Mouse (Mus musculus) neural tube, embryonic 11.5 days (tissue): Measurements from ENCODE around the gene AU018091. TPM values are rescaled to one million over a fixed set of nuclear protein-coding genes. Genes with fewer than 3 reads are reported as not detected.

ENCODE experiments used
- ATAC-seq: fragments of 200-750 bp; cut with Nextera tagmentation; 2 replicates; pipeline ENCODE4 v1.8.0; 2017; ENCODE audit warnings: moderate number of reproducible peaks, mild to moderate bottlenecking, moderate TSS enrichment, moderate library complexity; ENCODE audit not compliant: insufficient read depth, low FRiP score, low TSS enrichment
- DNase-seq: peaks from one replicate; pipeline ENCODE4 v3.0.0-alpha.2; 2015; ENCODE audit warnings: low spot score
- H3K27ac ChIP-seq: fragments of 300-500 bp; sonication (generic); 2 replicates; pipeline ENCODE4 v1.5.1; 2014; ENCODE audit warnings: low read depth, mild to moderate bottlenecking, low read length
- H3K27me3 ChIP-seq: fragments of 300-500 bp; sonication (generic); 2 replicates; pipeline ENCODE4 v1.6.1; 2014; ENCODE audit warnings: mild to moderate bottlenecking, low read length, mixed read lengths; ENCODE audit not compliant: control insufficient read depth, insufficient read depth
- H3K36me3 ChIP-seq: fragments of 300-500 bp; sonication (generic); 2 replicates; pipeline ENCODE4 v1.6.1; 2014; ENCODE audit warnings: mild to moderate bottlenecking, low read length, moderate library complexity, mixed read lengths; ENCODE audit not compliant: control insufficient read depth, insufficient read depth
- H3K4me1 ChIP-seq: fragments of 300-500 bp; sonication (generic); 2 replicates; pipeline ENCODE4 v1.6.1; 2014; ENCODE audit warnings: low read length, mixed read lengths; ENCODE audit not compliant: control insufficient read depth, insufficient read depth
- H3K4me2 ChIP-seq: fragments of 300-500 bp; sonication (generic); 2 replicates; pipeline ENCODE4 v1.6.1; 2014; ENCODE audit warnings: low read depth, mild to moderate bottlenecking, moderate library complexity
- H3K4me3 ChIP-seq: fragments of 300-500 bp; sonication (generic); 2 replicates; pipeline ENCODE4 v1.5.1; 2014; ENCODE audit warnings: low read depth, low read length
- H3K9ac ChIP-seq: fragments of 300-500 bp; sonication (generic); 2 replicates; pipeline ENCODE4 v1.6.1; 2014; ENCODE audit warnings: mild to moderate bottlenecking, low read length
- H3K9me3 ChIP-seq: fragments of 300-500 bp; sonication (generic); 2 replicates; pipeline ENCODE4 v1.6.1; 2016; ENCODE audit warnings: low read length; ENCODE audit not compliant: control insufficient read depth
- WGBS: fragments of 180-500 bp; shearing (Covaris S2); extraction: QIAGEN DNeasy Blood & Tissue Kit; methylation state at CpG from one replicate; pipeline ENCODE4 v1.1.7; 2014; 5-methylcytosine and 5-hydroxymethylcytosine counted together
- polyA plus RNA-seq: library from polyadenylated mRNA; unstranded; fragments of >200 nt; fragmentation: Nextera tagmentation; extraction: Ambion mirVana; gene quantifications from 2 replicates; pipeline ENCODE4 v1.2.1, GENCODE M21; 2014

The AU018091 gene
- polyA plus RNA-seq, 1 experiment from 2014 or later, result not detected

GRCm38 (mm10) chr7:3204628-3205027 lies 35.6 kb upstream of the AU018091 start:
- DNase-seq (no peak), ATAC-seq (no peak)
- Histone ChIP-seq H3K27me3 (no peaks in the 10 kb centered on the region), H3K4me3 (no peak overlapping the region), H3K4me1 (no peaks in the 10 kb centered on the region), H3K9ac (no peak overlapping the region), H3K4me2 (no peak overlapping the region), H3K27ac (no peak overlapping the region), H3K9me3 (no peaks in the 10 kb centered on the region), H3K36me3 (no peaks in the 10 kb centered on the region)
- 82% methylated on average over 4 of the region's 4 CpGs for WGBS

GRCm38 (mm10) chr7:3203890-3204289 lies 34.9 kb upstream of the AU018091 start:
- ATAC-seq (no peak), DNase-seq (no peak)
- no peak overlapping the region for H3K4me3 ChIP-seq
- no peak overlapping the region for H3K9ac ChIP-seq
- H3K4me2 ChIP-seq, result no peak overlapping the region
- no peaks in the 10 kb centered on the region for H3K27me3 ChIP-seq
- H3K9me3 ChIP-seq, result no peaks in the 10 kb centered on the region
- 14% methylated on average over 3 of the region's 3 CpGs for WGBS
- H3K4me1 ChIP-seq, result no peaks in the 10 kb centered on the region
- no peak overlapping the region for H3K27ac ChIP-seq
- no peaks in the 10 kb centered on the region for H3K36me3 ChIP-seq

- H3K4me3 ChIP-seq, result no peak overlapping the region
- no peak for ATAC-seq
- H3K36me3 ChIP-seq, result no peaks in the 10 kb centered on the region
- H3K27me3 ChIP-seq, result no peaks in the 10 kb centered on the region
- no peaks in the 10 kb centered on the region for H3K9me3 ChIP-seq
- no peak overlapping the region for H3K27ac ChIP-seq
- 36% methylated on average over 12 of the region's 12 CpGs for WGBS
- no peak overlapping the region for H3K9ac ChIP-seq
- no peaks in the 10 kb centered on the region for H3K4me1 ChIP-seq
- no peak for DNase-seq
- H3K4me2 ChIP-seq, result no peak overlapping the region
These were observed 32.2 kb upstream of the AU018091 start for GRCm38 (mm10) chr7:3201134-3201705.

GRCm38 (mm10) chr7:3198884-3199283 lies 29.9 kb upstream of the AU018091 start:
- no peak overlapping the region for H3K9ac ChIP-seq
- WGBS, result 39% methylated on average over 11 of the region's 11 CpGs
- H3K4me3 ChIP-seq, result no peak overlapping the region
- no peak for ATAC-seq
- no peak overlapping the region for H3K4me2 ChIP-seq
- H3K27ac ChIP-seq, result no peak overlapping the region
- H3K27me3 ChIP-seq, result no peaks in the 10 kb centered on the region
- no peaks in the 10 kb centered on the region for H3K9me3 ChIP-seq
- H3K4me1 ChIP-seq, result no peaks in the 10 kb centered on the region
- no peaks in the 10 kb centered on the region for H3K36me3 ChIP-seq
- DNase-seq, result no peak

- no peak overlapping the region for H3K4me3 ChIP-seq
- 0 out of 2 replicates have a peak, but pooled peaks cover 4% of the 10 kb centered on the region for H3K9me3 ChIP-seq
- DNase-seq (no peak), ATAC-seq (no peak)
- H3K4me2 ChIP-seq, result no peak overlapping the region
- no peak overlapping the region for H3K9ac ChIP-seq
- 65% methylated on average over 5 of the region's 5 CpGs for WGBS
- no peak overlapping the region for H3K27ac ChIP-seq
- no peaks in the 10 kb centered on the region for H3K27me3 ChIP-seq
- H3K4me1 ChIP-seq, result no peaks in the 10 kb centered on the region
- H3K36me3 ChIP-seq, result no peaks in the 10 kb centered on the region
These were observed 26.8 kb upstream of the AU018091 start for GRCm38 (mm10) chr7:3195850-3196249.

- WGBS, result 92% methylated on average over 4 of the region's 4 CpGs
- ATAC-seq, result no peak
- 0 out of 2 replicates have a peak, but pooled peaks cover 4% of the 10 kb centered on the region for H3K9me3 ChIP-seq
- no peak overlapping the region for H3K4me3 ChIP-seq
- no peak overlapping the region for H3K4me2 ChIP-seq
- DNase-seq, result no peak
- H3K36me3 ChIP-seq, result no peaks in the 10 kb centered on the region
- no peak overlapping the region for H3K27ac ChIP-seq
- H3K9ac ChIP-seq, result no peak overlapping the region
- no peaks in the 10 kb centered on the region for H3K27me3 ChIP-seq
- no peaks in the 10 kb centered on the region for H3K4me1 ChIP-seq
These were observed 25.5 kb upstream of the AU018091 start for GRCm38 (mm10) chr7:3194531-3194930.

- WGBS, result 14% methylated on average over 6 of the region's 6 CpGs
- Histone ChIP-seq H3K4me3 (no peak overlapping the region), H3K9ac (no peak overlapping the region), H3K27ac (no peak overlapping the region), H3K4me1 (no peaks in the 10 kb centered on the region), H3K27me3 (no peaks in the 10 kb centered on the region), H3K36me3 (no peaks in the 10 kb centered on the region), H3K9me3 (0 out of 2 replicates have a peak, but pooled peaks cover 4% of the 10 kb centered on the region), H3K4me2 (no peak overlapping the region)
- peak; percentile 41 for DNase-seq
- no peak for ATAC-seq
These were observed 24.9 kb upstream of the AU018091 start for GRCm38 (mm10) chr7:3193905-3194304.

GRCm38 (mm10) chr7:3193049-3193632 lies 24.1 kb upstream of the AU018091 start:
- Histone ChIP-seq H3K4me3 (no peak overlapping the region), H3K4me2 (no peak overlapping the region), H3K9me3 (0 out of 2 replicates have a peak, but pooled peaks cover 4% of the 10 kb centered on the region), H3K4me1 (no peaks in the 10 kb centered on the region), H3K36me3 (no peaks in the 10 kb centered on the region), H3K27me3 (no peaks in the 10 kb centered on the region), H3K9ac (no peak overlapping the region), H3K27ac (no peak overlapping the region)
- ATAC-seq (no peak), DNase-seq (no peak)
- 88% methylated on average over 4 of the region's 4 CpGs for WGBS

- H3K9ac ChIP-seq, result no peak overlapping the region
- H3K27me3 ChIP-seq, result no peaks in the 10 kb centered on the region
- WGBS, result 88% methylated on average over 12 of the region's 12 CpGs
- 0 out of 2 replicates have a peak, but pooled peaks cover 4% of the 10 kb centered on the region for H3K9me3 ChIP-seq
- no peaks in the 10 kb centered on the region for H3K36me3 ChIP-seq
- no peak for ATAC-seq
- H3K27ac ChIP-seq, result no peak overlapping the region
- H3K4me1 ChIP-seq, result no peaks in the 10 kb centered on the region
- H3K4me2 ChIP-seq, result no peak overlapping the region
- H3K4me3 ChIP-seq, result no peak overlapping the region
- DNase-seq, result no peak
These were observed 23.0 kb upstream of the AU018091 start for GRCm38 (mm10) chr7:3191971-3192498.
